Mouse (Mus musculus) cortical plate, adult 2 months (tissue): ENCODE data around the gene Psmc3ip.

Experiments used
- CTCF ChIP-seq: fragments of 200-500 bp; IDR thresholded peaks from 2 replicates; pipeline ENCODE4 v1.5.1; 2011; ENCODE audit warnings: mild to moderate bottlenecking, control low read depth, low read length; ENCODE audit not compliant: insufficient read depth; ENCODE audit errors: extremely low read depth
- POLR2A ChIP-seq: fragments of 200-500 bp; IDR thresholded peaks from 2 replicates; pipeline ENCODE4 v1.6.1; 2011; ENCODE audit warnings: mild to moderate bottlenecking, low read length, control low read depth; ENCODE audit not compliant: insufficient read depth; ENCODE audit errors: extremely low read depth

DNA sequence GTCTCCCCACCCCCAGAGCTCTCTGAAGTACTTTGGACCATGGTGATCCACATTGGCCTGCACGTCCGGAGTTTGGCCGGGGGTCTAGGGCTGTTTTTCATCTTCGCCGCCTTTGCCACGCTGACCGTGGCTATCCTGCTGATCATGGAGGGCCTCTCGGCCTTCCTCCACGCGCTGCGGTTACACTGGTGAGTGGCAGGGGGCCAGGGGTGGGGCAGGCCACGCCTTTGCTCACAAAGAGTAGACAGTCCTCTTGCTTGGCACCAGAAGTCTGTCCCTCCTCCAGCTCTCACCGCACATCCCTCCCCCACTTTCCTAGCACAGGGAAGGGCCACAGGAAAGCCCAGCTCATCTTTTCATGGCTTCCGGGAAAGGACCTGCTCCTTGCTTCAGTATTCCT lies 39.8 kb downstream of the Psmc3ip start:
- no peak for TF ChIP-seq CTCF
- no peak for TF ChIP-seq POLR2A
